Mouse (Mus musculus) MEL (cell line): Measurements from ENCODE around the gene Scin. TPM values are rescaled to one million over a fixed set of nuclear protein-coding genes. Genes with fewer than 3 reads are reported as not detected.

Source experiments
- DNase-seq: peaks from one replicate; pipeline ENCODE4 v3.0.0; 2011; ENCODE audit warnings: low read depth, low spot score
- H3K27ac ChIP-seq: 2 replicates; pipeline ENCODE4 v1.5.1; 2012; ENCODE audit warnings: low read depth, mild to moderate bottlenecking, control low read depth, low read length, moderate library complexity; ENCODE audit not compliant: control insufficient read depth
- H3K27me3 ChIP-seq, 2 experiments: fragments of 150-350 bp in 1 of 2; sonication (generic) in 1 of 2; 2 replicates each; pipeline ENCODE4 v1.6.1; 2012; ENCODE audit warnings: low read length in 2 of 2, mild to moderate bottlenecking in 2 of 2, improper control_type of control experiment in 1 of 2, moderate library complexity in 1 of 2; ENCODE audit not compliant: insufficient read depth in 2 of 2, control insufficient read depth in 1 of 2
- H3K36me3 ChIP-seq, 2 experiments: 2 replicates each; pipeline ENCODE4 v1.6.1; 2012 to 2014; ENCODE audit warnings: low read length in 2 of 2, improper control_type of control experiment in 1 of 2, inconsistent platforms in 1 of 2, mild to moderate bottlenecking in 1 of 2; ENCODE audit not compliant: insufficient read depth in 2 of 2, control insufficient read depth in 1 of 2
- H3K4me1 ChIP-seq, 2 experiments: fragments of 150-350 bp in 1 of 2; sonication (generic) in 1 of 2; 2 replicates each; pipeline ENCODE4 v1.6.1; 2012; ENCODE audit warnings: low read length in 2 of 2, improper control_type of control experiment in 1 of 2, mild to moderate bottlenecking in 1 of 2; ENCODE audit not compliant: insufficient read depth in 2 of 2, control insufficient read depth in 1 of 2
- H3K4me3 ChIP-seq, 2 experiments: fragments of 150-350 bp in 1 of 2; sonication (generic) in 1 of 2; 2 replicates each; pipeline ENCODE4 v1.5.1; 2012; ENCODE audit warnings: low read depth in 2 of 2, low read length in 2 of 2, mild to moderate bottlenecking in 2 of 2, moderate library complexity in 2 of 2, control low read depth in 1 of 2, improper control_type of control experiment in 1 of 2; ENCODE audit not compliant: control insufficient read depth in 1 of 2, insufficient read depth in 1 of 2
- H3K79me2 ChIP-seq: 2 replicates; pipeline ENCODE4 v1.6.1; 2012; ENCODE audit warnings: mild to moderate bottlenecking, low read length, moderate library complexity; ENCODE audit not compliant: control insufficient read depth, poor library complexity, insufficient read depth
- H3K9ac ChIP-seq: 2 replicates; pipeline ENCODE4 v1.6.1; 2012; ENCODE audit warnings: low read depth, mild to moderate bottlenecking, control low read depth, low read length, moderate library complexity; ENCODE audit not compliant: control insufficient read depth, poor library complexity, severe bottlenecking
- H3K9me3 ChIP-seq: fragments of 150-350 bp; sonication (generic); replicated peaks from 2 replicates; pipeline ENCODE4 v1.6.1; 2012; ENCODE audit warnings: mild to moderate bottlenecking, low read length, improper control_type of control experiment, moderate library complexity; ENCODE audit not compliant: insufficient read depth
- BHLHE40 ChIP-seq: IDR thresholded peaks from 2 replicates; pipeline ENCODE4 v1.6.1; 2012; ENCODE audit warnings: low read depth, mild to moderate bottlenecking, inconsistent platforms, low read length, improper control_type of control experiment, borderline replicate concordance
- CTCF ChIP-seq, 3 experiments: IDR thresholded peaks in 2 of 3; conservative IDR thresholded peaks in 1 of 3; 2 replicates each; pipeline ENCODE4 v1.5.1; 2011 to 2012; ENCODE audit warnings: low read length in 3 of 3, low read depth in 2 of 3, mild to moderate bottlenecking in 2 of 3, improper control_type of control experiment in 1 of 3, inconsistent platforms in 1 of 3, mixed read lengths in 1 of 3, moderate library complexity in 1 of 3; ENCODE audit not compliant: control insufficient read depth in 1 of 3, insufficient read depth in 1 of 3, poor library complexity in 1 of 3, severe bottlenecking in 1 of 3
- E2F4 ChIP-seq: IDR thresholded peaks from 2 replicates; pipeline ENCODE4 v1.6.1; 2011; ENCODE audit warnings: low read depth, low read length, improper control_type of control experiment, borderline replicate concordance
- ELF1 ChIP-seq: IDR thresholded peaks from 2 replicates; pipeline ENCODE4 v1.6.1; 2014; ENCODE audit warnings: low read depth, mild to moderate bottlenecking, inconsistent platforms, low read length, improper control_type of control experiment, moderate library complexity
- EP300 ChIP-seq, 2 experiments: IDR thresholded peaks; 2 replicates each; pipeline ENCODE4 v1.6.1; 2011; ENCODE audit warnings: improper control_type of control experiment in 2 of 2, low read length in 2 of 2, low read depth in 1 of 2, mild to moderate bottlenecking in 1 of 2
- GABPA ChIP-seq: IDR thresholded peaks from 2 replicates; pipeline ENCODE4 v1.6.1; 2012; ENCODE audit warnings: low read depth, mild to moderate bottlenecking, inconsistent platforms, low read length, improper control_type of control experiment, moderate library complexity
- GATA1 ChIP-seq: IDR thresholded peaks from 2 replicates; pipeline ENCODE4 v1.6.1; 2011; ENCODE audit warnings: low read depth, low read length, improper control_type of control experiment
- HCFC1 ChIP-seq: IDR thresholded peaks from 2 replicates; pipeline ENCODE4 v1.6.1; 2012; ENCODE audit warnings: low read depth, mild to moderate bottlenecking, inconsistent platforms, low read length, improper control_type of control experiment, moderate library complexity
- KAT2A ChIP-seq: conservative IDR thresholded peaks from 2 replicates; pipeline ENCODE4 v1.6.1; 2012; ENCODE audit warnings: low read depth, low read length, improper control_type of control experiment, inconsistent platforms
- MAFK ChIP-seq: IDR thresholded peaks from 2 replicates; pipeline ENCODE4 v1.6.1; 2011; ENCODE audit warnings: low read depth, mild to moderate bottlenecking, low read length, improper control_type of control experiment, borderline replicate concordance
- MAZ ChIP-seq: IDR thresholded peaks from 2 replicates; pipeline ENCODE4 v1.6.1; 2012; ENCODE audit warnings: low read depth, mild to moderate bottlenecking, inconsistent platforms, low read length, improper control_type of control experiment
- MYB ChIP-seq: IDR thresholded peaks from 2 replicates; pipeline ENCODE4 v1.6.1; 2011; ENCODE audit warnings: mild to moderate bottlenecking, low read depth, low read length, improper control_type of control experiment
- MYC ChIP-seq: IDR thresholded peaks from 2 replicates; pipeline ENCODE4 v1.6.1; 2011; ENCODE audit warnings: low read depth, mild to moderate bottlenecking, low read length, improper control_type of control experiment, moderate library complexity
- POLR2A ChIP-seq, 2 experiments: IDR thresholded peaks; 2 replicates each; pipeline ENCODE4 v1.6.1; 2011 to 2012; ENCODE audit warnings: low read length in 2 of 2, mild to moderate bottlenecking in 2 of 2, control low read depth in 1 of 2, improper control_type of control experiment in 1 of 2, low read depth in 1 of 2, moderate library complexity in 1 of 2; ENCODE audit not compliant: control insufficient read depth in 1 of 2, insufficient read depth in 1 of 2, poor library complexity in 1 of 2
- POLR2AphosphoS2 ChIP-seq: IDR thresholded peaks from 2 replicates; pipeline ENCODE4 v1.6.1; 2011; ENCODE audit warnings: low read length, improper control_type of control experiment
- POLR2AphosphoS5 ChIP-seq: IDR thresholded peaks from 2 replicates; pipeline ENCODE4 v1.6.1; 2012; ENCODE audit warnings: low read depth, borderline replicate concordance, mild to moderate bottlenecking, inconsistent platforms, low read length, moderate library complexity, mixed read lengths
- RAD21 ChIP-seq: IDR thresholded peaks from 2 replicates; pipeline ENCODE4 v1.6.1; 2011; ENCODE audit warnings: mild to moderate bottlenecking, low read depth, low read length, improper control_type of control experiment
- RCOR1 ChIP-seq: IDR thresholded peaks from 2 replicates; pipeline ENCODE4 v1.6.1; 2012; ENCODE audit warnings: low read depth, mild to moderate bottlenecking, inconsistent platforms, low read length, improper control_type of control experiment
- SIN3A ChIP-seq: IDR thresholded peaks from 2 replicates; pipeline ENCODE4 v1.6.1; 2012; ENCODE audit warnings: low read length, improper control_type of control experiment, inconsistent platforms
- SMC3 ChIP-seq: IDR thresholded peaks from 2 replicates; pipeline ENCODE4 v1.6.1; 2011; ENCODE audit warnings: low read depth, low read length, improper control_type of control experiment
- TAL1 ChIP-seq: IDR thresholded peaks from 2 replicates; pipeline ENCODE4 v1.6.1; 2012; ENCODE audit warnings: mild to moderate bottlenecking, inconsistent platforms, low read length, moderate library complexity, mixed read lengths
- TCF12 ChIP-seq: IDR thresholded peaks from 2 replicates; pipeline ENCODE4 v1.6.1; 2014; ENCODE audit warnings: low read depth, mild to moderate bottlenecking, inconsistent platforms, low read length, improper control_type of control experiment, moderate library complexity
- UBTF ChIP-seq: IDR thresholded peaks from 2 replicates; pipeline ENCODE4 v1.6.1; 2012; ENCODE audit warnings: low read depth, mild to moderate bottlenecking, inconsistent platforms, low read length, improper control_type of control experiment, moderate library complexity, borderline replicate concordance; ENCODE audit not compliant: insufficient read depth
- USF1 ChIP-seq: IDR thresholded peaks from 2 replicates; pipeline ENCODE4 v1.6.1; 2014; ENCODE audit warnings: low read depth, mild to moderate bottlenecking, inconsistent platforms, low read length, improper control_type of control experiment, moderate library complexity
- USF2 ChIP-seq, 2 experiments: IDR thresholded peaks; 2 replicates each; pipeline ENCODE4 v1.6.1; 2011 to 2012; ENCODE audit warnings: improper control_type of control experiment in 2 of 2, low read length in 2 of 2, borderline replicate concordance in 1 of 2, inconsistent platforms in 1 of 2, low read depth in 1 of 2, mild to moderate bottlenecking in 1 of 2; ENCODE audit not compliant: insufficient read depth in 1 of 2
- ZC3H11A ChIP-seq: IDR thresholded peaks from 2 replicates; pipeline ENCODE4 v1.6.1; 2012; ENCODE audit warnings: low read depth, mild to moderate bottlenecking, inconsistent platforms, low read length, improper control_type of control experiment
- ZMIZ1 ChIP-seq: IDR thresholded peaks from 2 replicates; pipeline ENCODE4 v1.6.1; 2012; ENCODE audit warnings: low read depth, mild to moderate bottlenecking, inconsistent platforms, low read length, improper control_type of control experiment, moderate library complexity
- ZNF384 ChIP-seq: IDR thresholded peaks from 2 replicates; pipeline ENCODE4 v1.6.1; 2012; ENCODE audit warnings: low read depth, mild to moderate bottlenecking, inconsistent platforms, low read length, improper control_type of control experiment
- polyA plus RNA-seq, 2 experiments: library from polyadenylated mRNA; stranded (reverse) in 1 of 2; unstranded in 1 of 2; fragments of >175 nt in 1 of 2; fragments of >200 nt in 1 of 2; gene quantifications; 2 replicates each; pipeline versions ENCODE4 v1.2.1 to v1.2.4; 2012; ENCODE audit warnings: low replicate concordance in 2 of 2, low read depth in 1 of 2; ENCODE audit not compliant: insufficient read length in 2 of 2, insufficient read depth in 1 of 2, missing spikeins in 1 of 2
- total RNA-seq: library from RNA; depleted of rRNA; stranded (reverse); fragments of 300-350 nt; gene quantifications from 2 replicates; pipeline ENCODE4 v1.2.3, GENCODE M21; 2012

The Scin gene
- total and polyA plus RNA-seq, 3 experiments, result 0.03 to 0.04 TPM; not detected in 1

DNA sequence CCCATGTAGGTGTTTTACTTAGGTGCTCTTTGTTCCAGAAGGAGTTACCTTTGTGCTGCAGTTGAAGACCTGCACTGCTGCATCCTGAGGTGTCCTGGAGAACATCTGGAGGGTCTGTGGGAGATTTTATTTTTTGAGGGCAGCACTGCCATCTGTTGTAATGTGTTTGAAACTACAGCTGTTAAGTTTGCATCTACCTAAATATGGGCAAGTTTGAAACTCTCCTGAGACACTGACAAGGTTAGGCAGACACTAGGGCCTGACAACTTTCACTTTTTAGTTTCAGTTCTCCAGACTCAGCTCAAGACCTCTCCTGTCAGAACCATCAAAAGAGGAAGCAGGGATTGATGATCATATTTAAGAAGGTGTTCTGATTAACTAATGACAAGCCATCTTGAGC lies 94.0 kb downstream of the Scin start:
- peak; percentile 76 for DNase-seq
- Histone ChIP-seq H3K27ac (no peak overlapping the region), H3K27me3 (no peaks in the 10 kb centered on the region; a peak in 1 of 4 replicates), H3K36me3 (peaks cover 0 to 2% of the 10 kb centered on the region in 2 experiments; a peak in 1 of 4 replicates), H3K4me3 (no peak overlapping the region), H3K79me2 (peaks cover 16% of the 10 kb centered on the region), H3K4me1 (no peaks in the 10 kb centered on the region; a peak in 1 of 4 replicates), H3K9me3 (no peaks in the 10 kb centered on the region), H3K9ac (no peak overlapping the region)
- TF ChIP-seq POLR2AphosphoS5 (no peak), CTCF (IDR thresholded peaks at IDR 0.05 in 2 of 3, conservative IDR thresholded peaks at IDR 0.05 in 1 of 3; ENCODE audit: control insufficient read depth in 1 of 3, insufficient read depth in 1 of 3, low read depth in 2 of 3, low read length in 3 of 3, poor library complexity in 1 of 3, severe bottlenecking in 1 of 3) (peak in 2 of 3 experiments; percentile 39 to 81; a peak in 4 of 6 replicates), GABPA (no peak), RAD21 (peak; percentile 92), USF1 (no peak), SMC3 (peak; percentile 91), ZC3H11A (peak; percentile 95), SIN3A (0 out of 2 replicates have a peak, but pooled peaks have one; percentile 43), MYC (no peak)

DNA sequence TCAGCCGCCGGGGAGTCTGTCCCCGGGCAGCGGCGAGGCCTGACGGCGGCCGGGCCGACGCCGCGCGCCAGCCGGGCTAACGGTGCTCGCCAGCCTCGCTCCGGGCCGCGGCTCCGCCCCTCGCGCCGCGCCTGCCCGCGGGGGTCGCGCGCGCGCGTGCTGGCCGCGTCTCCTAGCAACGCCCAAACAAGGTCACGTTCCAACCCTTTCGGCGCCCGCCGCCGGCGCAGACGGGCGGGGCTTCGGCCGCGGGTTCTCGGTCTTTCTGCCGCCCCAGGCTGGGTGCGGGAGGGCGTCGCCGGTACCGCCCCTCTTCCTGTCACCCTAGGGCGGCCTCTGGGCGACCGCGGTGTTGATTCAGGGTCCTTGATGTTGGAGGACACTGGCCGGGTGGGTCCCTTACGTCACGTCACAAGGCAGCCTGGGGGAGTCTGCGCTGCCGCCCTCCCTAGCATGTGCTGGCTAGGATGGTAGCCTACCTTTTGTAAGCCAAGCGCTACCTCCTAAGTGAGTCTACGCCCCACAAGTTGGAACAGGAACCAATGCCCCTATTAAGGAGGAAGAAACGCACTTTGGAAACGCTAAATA lies 96.1 kb downstream of the Scin start, which contains the start of gene Arl4a:
Gene Arl4a, minus strand, starts transcription at position 150 of the 588 bp plus-strand sequence.
- no peaks in the 10 kb centered on the region for H3K9me3 ChIP-seq
- H3K4me3 ChIP-seq, result peak within 1 kb of the TSS; percentile 85 to 96
- peaks cover 24% of the 10 kb centered on the region for H3K79me2 ChIP-seq
- DNase-seq, result peak; percentile 92
- H3K4me1 ChIP-seq, result no peaks in the 10 kb centered on the region; a peak in 1 of 4 replicates
- peaks cover 5 to 12% of the 10 kb centered on the region in 2 experiments; a peak in 3 of 4 replicates for H3K36me3 ChIP-seq
- no peaks in the 10 kb centered on the region for H3K27me3 ChIP-seq
- peak within 1 kb of the TSS; percentile 86 for H3K9ac ChIP-seq
- peak within 1 kb of the TSS; percentile 86 for H3K27ac ChIP-seq
- peak; percentile 98 for TF ChIP-seq BHLHE40
- TF ChIP-seq E2F4, result no peak
- no peak for TF ChIP-seq TAL1
- peak; percentile 53; the same call in 1 of the 2 replicates for TF ChIP-seq ELF1
- no peak for TF ChIP-seq KAT2A
- TF ChIP-seq CTCF (IDR thresholded peaks at IDR 0.05 in 2 of 3, conservative IDR thresholded peaks at IDR 0.05 in 1 of 3; ENCODE audit: control insufficient read depth in 1 of 3, insufficient read depth in 1 of 3, low read depth in 2 of 3, low read length in 3 of 3, poor library complexity in 1 of 3, severe bottlenecking in 1 of 3), result no peak
- no peak for TF ChIP-seq UBTF
- no peak for TF ChIP-seq TCF12
- TF ChIP-seq POLR2AphosphoS2, result no peak
- TF ChIP-seq MYB, result no peak
- no peak; the same call in 1 of the 2 replicates for TF ChIP-seq ZMIZ1
- no peak for TF ChIP-seq GATA1
- no peak for TF ChIP-seq POLR2AphosphoS5
- no peak for TF ChIP-seq ZNF384
- peak; percentile 52; the same call in 1 of the 2 replicates for TF ChIP-seq HCFC1
- TF ChIP-seq RCOR1, result no peak
- no peak for TF ChIP-seq SMC3
- no peak for TF ChIP-seq MAFK
- TF ChIP-seq POLR2A (IDR thresholded peaks at IDR 0.05; ENCODE audit: control insufficient read depth in 1 of 2, insufficient read depth in 1 of 2, low read depth in 1 of 2, low read length in 2 of 2, poor library complexity in 1 of 2), result peak in 1 of 2 experiments; percentile 42; a peak in 2 of 4 replicates
- TF ChIP-seq RAD21, result no peak
- TF ChIP-seq USF2 (IDR thresholded peaks at IDR 0.05; ENCODE audit: borderline replicate concordance in 1 of 2, insufficient read depth in 1 of 2, low read depth in 1 of 2, low read length in 2 of 2), result no peak
- TF ChIP-seq EP300 (IDR thresholded peaks at IDR 0.05; ENCODE audit: low read depth in 1 of 2, low read length in 2 of 2), result no peak
- no peak; the same call in 1 of the 2 replicates for TF ChIP-seq MAZ
- no peak for TF ChIP-seq ZC3H11A
- 0 out of 2 replicates have a peak, but pooled peaks have one; percentile 50 for TF ChIP-seq MYC
- TF ChIP-seq USF1, result peak; percentile 60
